Mouse (Mus musculus) gonadal fat pad, adult 2 months (tissue): ENCODE results near the gene Pdcd2l. TPM values are rescaled to one million over a fixed set of nuclear protein-coding genes. Genes with fewer than 3 reads are reported as not detected.

Source experiments
- DNase-seq: peaks from one replicate; pipeline ENCODE4 v3.0.0-alpha.2; 2012; ENCODE audit warnings: low read depth
- polyA plus RNA-seq: library from polyadenylated mRNA; depleted of rRNA; stranded (reverse); fragments of >200 nt; gene quantifications from 2 replicates; pipeline ENCODE4 v1.2.3, GENCODE M21; 2012; rRNA removed

Gene Pdcd2l
- polyA plus RNA-seq: 23.9 and 29.4 TPM in 2 replicates

DNA sequence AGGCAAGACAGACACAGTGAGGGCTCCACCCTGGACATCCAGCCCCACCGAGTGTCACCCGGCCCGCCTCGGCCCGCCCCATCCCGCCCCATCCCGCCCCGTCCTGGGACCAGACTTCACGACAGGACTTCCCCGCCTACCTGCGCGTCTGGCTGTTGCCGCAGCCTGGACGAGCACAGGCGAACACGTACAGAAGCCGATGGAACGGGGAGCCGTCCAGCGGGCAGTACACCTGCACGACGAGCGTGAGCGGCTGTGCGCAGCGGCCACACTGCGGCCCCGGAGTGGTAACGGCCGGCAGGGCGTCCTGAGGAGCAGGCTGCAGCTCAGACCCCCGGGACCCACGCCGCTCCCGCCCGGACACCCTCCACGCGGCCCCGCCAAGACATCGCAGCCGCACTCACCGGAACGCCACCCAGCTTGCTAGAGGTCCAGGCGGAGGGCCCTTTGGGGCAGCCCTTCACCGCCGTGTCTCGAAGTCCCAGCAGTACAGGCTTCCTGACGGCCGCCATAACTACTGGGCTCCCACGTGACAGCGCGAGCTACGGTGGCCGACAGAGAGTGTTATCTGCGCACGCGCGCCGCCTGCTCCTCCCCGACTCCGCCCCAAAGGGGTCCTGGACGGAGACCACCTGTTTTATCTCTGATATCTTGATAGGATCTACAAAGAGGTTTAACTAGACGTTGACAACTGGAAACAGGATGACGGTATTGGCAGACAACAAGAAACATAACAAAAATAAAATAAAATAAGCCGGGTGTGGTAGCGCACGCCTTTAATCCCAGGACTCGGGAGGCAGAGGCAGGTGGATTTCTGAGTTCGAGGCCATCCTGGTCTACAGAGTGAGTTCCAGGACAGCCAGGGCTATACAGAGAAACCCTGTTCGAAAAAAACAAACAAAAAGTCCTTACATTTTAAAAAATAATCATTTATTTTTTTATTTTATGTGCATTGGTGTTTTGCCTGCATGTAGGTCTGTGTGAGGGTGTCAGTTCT, at the start of gene Pdcd2l:
TSS of gene Pdcd2l (minus strand) at position 530 of the 997 bp plus-strand sequence.
- no peak for DNase-seq

DNA sequence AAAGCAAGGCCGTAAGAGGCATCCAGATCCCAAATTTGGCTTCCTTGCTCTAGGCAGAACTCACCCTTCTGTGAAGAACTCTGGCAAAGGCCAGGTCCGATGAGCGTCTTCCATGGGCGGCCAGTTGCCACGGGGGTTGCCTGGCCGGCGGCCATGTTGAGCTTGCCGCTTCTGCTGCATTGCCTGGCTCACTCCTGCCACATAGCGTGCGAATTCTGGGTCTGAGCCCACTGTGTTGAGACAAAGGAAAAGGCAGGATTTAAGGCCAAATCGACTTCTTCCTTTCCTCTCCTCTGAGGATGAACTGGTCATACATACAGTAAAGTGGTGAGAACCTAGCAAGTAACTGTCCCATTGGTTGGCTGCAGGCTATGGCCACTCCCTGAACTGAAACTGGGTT, 45.7 kb upstream of the Pdcd2l start:
- no peak for DNase-seq

DNA sequence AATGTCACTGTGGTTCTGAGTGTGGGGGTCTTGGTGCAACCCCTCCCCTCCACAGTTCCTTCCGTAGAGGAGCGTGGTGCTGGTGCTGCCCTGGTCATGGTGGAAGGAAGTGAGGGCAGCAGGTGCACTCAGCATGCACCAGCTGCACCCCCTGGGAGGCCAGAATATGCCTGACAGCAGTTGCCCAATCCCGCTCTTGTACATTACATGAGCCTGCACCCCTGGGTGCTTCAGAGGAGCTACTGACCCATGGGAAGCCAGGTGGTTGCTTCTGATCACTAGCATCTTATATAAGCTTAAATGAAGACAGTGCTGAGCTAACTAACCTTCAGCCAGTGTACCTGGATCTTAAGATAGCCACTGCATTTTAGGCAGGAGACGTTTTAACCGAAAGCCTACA, 41.6 kb upstream of the Pdcd2l start:
- no peak for DNase-seq

DNA sequence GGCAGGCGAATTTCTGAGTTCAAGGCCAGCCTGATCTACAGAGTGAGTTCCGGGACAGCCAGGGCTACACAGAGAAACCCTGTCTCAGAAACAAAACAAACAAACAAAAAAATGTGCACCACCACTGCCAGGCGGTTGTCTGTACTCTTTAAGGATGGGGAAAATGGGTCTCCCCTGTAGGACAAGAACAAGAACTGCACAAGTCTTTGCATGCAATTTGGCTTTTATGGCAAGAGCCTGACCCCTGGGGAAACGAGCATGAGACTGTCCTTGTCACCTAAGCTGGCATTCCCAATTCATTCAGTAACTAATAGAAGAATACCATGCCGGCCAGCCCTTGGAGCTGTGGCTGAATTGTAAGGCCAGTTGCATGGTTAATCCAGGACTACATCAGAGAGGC, 39.1 kb upstream of the Pdcd2l start:
- DNase-seq: no peak

DNA sequence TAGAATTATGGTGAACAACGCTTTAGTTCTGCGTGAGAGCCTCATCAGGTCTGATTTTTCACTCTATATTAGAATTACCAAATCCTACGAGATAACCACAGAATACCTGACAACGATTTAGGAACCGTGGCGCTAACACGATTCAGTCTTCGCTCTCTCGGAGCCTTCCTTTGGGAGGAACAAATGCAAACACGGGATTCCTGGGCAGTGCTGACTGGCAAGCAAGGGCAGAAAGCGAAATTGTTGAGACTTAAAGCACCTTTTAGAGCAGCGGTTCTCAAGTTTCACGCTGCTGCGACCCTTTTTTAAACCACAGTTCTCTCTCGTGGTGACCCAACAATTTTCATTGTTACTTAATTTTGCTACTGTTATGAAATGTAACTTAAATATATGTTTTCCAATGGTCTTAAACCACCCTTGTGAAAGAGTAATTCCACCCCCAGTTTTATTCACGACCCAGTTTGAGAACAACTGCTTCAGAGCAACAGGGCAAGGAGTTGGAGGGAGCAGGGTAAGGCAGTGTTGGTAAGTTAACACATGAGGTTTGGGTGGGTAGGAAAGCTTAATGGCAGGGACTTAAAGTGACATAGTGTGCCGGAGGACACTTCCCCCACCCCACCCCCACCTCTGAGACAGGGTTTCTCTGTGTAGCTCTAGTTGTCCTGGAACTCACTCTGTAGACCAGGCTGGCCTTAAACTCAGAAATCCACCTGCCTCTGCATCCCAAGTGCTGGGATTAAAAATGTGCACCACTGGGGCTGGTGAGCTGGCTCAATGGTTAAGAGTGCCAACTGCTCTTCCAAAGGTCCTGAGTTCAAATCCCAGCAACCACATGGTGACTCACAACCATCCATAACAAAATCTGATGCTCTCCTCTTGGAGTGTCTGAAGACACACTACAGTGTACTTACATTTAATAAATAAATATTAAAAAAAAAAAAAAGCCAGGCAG, 38.4 kb upstream of the Pdcd2l start:
- DNase-seq: peak; percentile 14

DNA sequence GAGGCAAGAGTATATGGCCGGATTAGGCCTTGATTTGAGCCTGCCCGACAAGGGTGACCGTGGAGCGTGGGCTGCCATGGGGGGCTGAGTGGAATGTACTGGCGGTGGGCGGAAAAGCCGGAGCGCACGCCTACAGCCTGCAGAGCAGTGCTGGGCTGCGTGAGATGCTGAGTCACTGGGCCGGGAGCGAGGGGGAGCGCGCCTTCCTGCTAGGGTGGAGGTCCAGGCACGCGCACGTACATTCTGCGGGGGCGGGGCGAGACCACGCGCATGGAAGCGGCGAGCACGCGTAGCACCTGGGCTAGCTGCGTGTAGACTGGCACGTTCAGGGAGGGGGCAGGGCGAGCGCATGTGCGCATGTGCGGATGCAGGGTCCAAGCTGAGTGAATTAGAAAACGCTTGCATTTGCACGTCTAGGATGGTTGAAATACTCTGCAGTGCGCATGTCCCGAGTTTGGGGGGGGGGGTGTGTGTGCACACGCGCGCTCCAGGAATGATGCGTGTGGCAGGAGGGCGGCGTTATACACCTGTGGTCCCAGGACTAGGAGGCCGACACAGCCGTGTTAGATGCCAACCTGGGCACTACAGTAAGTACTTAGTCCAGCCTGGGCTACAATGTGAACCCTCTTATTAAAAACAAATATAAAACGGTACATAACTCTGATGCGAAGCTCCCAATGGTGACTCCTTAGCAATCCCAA, 37.6 kb upstream of the Pdcd2l start:
- DNase-seq: peak; percentile 81

DNA sequence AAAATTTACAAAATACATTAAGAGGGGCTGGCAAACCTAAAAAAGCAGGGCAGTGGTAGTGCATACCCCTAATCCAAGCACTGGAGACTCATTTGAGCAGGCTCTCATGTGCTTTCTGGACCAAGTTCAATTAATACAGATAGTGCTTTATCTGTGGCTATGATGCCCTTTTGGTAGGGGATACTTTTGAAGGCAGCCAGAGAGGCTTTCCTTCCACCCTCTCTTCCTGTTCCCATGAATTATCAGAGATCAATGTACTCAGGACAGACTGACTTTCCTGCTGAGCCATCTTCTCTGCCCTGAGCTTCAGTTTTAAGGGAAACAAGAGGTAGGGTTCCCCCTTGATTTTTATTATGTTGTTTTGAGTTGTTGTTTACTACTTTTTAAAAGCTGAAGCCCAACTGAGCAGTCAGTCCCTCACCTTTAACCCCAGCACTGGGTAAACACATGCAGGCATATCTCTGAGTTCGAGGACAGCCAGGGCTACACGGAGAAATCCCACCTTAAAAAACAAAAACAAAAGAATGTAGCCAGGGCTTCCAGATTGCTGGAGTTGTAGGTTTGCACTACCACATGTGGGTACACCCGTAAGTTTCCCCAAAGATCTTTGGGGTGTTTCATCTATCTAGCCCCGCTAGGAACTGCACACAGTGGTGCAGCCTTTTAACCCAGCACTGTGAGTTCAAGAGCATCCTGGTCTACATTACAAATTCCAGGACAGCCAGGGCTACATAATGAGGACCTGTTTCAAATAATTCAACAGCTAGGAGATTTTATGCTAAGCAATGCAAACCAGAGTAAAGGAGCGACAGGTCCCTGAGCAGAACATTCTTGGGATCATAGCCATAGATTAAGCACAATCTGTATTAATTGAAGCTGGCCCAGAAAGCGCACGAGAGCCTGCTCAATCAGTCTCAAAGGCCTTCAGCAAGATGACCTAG, 36.6 kb upstream of the Pdcd2l start:
- no peak for DNase-seq

DNA sequence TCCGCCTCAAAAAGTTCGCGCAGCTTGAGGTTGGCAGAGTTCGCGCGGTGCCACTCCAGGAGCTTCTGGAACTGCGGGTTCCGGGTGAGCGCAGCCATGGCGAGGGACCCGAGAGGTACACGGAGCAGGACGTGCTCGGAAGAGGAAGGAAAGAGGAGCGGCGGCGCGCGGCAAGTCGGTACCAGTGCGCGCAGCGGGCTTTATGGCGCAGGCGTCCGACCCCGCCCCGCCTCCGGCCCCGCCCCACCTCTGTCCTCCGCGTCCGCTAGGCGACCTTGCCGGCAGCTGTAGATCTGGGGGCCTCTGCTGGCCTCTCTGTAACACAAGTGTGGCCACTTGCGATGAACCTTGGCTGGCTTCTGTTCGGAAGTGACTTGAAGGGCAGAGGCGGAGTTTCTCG, 33.7 kb upstream of the Pdcd2l start, which contains the start of gene Gpi1:
TSS of gene Gpi1 (minus strand) at position 221 of the 400 bp plus-strand sequence.
- DNase-seq: peak; percentile 27

DNA sequence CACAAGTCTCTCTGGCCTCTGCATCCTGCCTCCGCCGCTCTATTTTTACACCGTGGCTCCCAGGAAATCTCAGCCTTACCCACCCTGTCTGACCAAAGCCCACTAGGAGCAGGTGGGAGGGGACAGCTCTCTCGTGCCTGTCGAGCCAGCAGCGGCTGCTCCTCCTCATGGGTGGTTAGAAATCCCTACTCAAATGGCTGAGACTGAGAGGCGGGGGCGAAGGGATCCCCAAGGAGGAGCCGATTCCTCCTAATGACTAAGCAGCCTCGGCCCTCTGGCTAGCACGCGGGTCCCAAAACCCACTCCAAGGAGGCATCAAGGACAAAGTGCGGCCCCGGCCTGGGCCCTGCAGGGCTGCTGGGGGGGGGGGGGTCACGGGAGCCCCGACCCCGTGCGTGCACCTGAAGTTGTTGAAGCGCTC, 33.2 kb upstream of the Pdcd2l start:
- no peak for DNase-seq

DNA sequence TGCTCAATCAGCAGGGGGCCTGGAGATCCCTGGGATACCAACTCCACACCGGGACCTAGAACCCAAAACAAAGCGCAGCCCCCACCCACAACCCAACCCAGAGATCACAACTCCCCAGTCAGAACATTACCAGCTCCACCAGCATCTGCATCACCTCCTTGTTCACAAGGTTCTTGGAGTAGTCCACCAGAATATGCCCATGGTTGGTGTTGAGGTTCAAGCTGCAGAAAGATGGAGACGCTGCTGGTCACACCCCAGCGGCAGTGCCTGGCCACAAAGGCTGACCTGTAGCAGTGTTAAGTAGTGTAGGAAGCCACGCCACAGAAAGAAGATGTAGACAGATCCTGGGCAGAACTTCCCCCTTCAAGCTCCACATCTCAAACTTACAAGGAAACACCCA, 32.7 kb upstream of the Pdcd2l start:
- DNase-seq: no peak

DNA sequence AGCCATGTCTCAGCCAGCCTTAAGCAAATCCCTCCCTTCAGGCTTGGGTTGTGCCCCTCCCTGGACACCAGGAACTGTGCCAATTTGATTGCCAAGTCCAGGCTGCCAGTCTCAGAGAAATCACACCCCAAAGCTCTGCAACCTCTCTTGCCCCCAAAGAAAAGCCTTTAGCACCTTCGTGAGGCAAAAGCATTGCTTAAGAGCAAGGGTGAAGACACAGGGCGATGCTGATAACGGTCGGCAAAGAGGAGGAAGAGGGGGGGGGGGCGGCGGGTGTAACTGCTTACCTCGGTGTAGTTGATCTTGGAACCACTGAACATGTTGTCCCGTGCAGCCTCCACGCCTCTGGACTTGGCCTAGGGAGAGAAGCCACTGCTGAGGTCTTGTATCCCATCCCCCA, 32.2 kb upstream of the Pdcd2l start:
- no peak for DNase-seq

DNA sequence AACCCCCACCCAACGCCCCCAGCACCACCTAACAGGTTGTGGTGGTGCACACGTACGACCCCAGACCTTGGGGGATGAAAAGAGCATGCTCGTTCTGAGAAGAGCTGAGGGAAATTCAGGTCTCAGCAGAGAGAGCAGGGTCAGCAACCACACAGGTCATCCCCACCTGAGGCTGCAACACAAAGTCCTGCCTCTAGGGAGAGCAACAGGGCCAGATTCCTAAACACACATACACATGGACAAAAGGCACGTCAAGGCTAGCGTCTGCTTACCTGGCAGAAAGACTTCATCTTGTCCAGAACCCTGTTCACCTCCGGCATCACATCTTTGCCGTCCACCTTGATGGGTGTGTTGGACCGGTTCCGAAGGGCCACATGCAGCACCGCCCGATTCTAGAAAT, 30.4 kb upstream of the Pdcd2l start:
- DNase-seq: no peak

DNA sequence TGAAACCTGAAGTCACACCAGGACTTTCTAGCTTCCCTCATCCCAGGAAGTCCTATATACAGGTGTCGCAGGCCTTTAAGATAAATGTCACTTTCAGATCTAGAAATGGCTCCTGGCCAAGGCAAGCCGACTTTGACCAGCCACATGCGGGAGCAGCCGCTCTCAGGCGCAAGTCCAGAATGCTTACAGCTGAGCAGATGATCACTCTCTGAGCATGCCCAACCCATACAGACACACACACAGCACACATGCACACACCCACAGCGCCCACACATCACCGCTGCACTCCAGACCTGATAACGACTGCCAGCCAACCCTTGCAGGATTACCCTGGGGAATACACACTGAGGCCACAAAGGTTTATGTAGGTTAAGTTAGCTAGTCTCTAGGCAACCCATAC, 29.6 kb upstream of the Pdcd2l start:
- no peak for DNase-seq

DNA sequence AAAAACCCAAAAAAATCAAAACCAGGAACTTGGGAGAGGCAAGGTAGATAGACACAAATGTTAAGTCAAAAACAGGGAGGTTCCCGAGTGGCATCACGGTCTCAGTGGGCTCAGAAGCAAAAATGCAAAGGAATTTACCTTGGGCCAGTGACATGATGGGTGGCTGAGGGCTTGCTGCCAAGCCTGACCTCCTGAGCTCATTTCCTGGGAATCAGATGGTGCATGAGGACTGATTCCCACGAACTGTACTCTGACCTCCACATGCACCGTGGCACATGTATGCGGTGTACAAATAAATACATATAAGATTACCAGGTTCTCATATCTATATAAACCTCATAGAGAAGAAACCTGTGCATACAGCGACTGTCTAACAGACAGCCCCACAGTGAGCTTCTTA, 27.8 kb upstream of the Pdcd2l start:
- DNase-seq: no peak

DNA sequence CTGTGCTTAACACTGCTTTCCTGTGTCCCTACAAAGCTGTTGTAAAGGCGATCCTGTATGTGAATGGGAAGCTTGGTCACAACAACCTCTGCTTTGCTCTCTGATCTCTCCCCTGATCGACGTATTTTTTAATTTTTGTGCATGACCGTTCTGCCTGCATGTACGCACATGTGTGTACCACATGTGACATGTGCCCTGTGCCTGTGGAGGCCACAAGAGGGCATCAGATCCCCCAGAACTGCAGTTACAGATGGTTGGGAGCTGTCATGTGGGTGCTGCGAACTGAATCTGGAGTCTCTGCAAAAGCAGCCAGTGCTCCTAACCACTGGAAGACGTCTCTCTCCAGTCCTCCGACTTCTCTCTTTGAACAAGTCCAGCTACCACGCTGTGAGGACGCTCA, 25.9 kb upstream of the Pdcd2l start:
- DNase-seq: no peak

DNA sequence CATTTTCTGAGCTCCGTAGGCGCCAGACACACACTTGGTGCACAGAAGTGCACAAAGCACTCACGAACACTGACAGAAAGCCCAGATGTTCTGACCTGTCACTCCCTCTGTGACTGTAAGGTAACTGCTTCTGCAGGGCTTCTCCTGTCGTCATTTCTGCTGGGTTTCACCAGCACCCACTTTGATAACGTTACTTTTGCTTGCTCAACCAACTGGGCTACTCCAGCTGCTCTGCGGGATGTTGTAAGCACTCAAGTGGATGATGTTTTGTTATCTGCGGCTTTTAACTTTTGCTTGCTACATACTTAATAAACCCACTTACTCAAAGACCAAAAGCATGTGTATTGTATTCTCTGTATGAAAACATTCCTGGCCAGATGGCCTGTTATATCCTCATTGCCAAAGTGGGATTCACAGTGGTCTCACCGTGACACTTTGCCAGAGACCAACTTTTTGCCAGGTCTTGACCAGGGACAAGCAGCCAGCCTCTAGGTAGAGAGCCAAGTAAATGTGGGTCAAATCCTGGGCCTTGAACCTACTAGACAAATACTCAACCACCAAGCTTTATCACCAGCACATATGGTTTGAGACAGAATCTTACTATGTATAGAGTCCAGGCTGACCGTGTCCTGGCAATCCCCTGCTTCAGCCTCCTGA, 25.3 kb upstream of the Pdcd2l start:
- no peak for DNase-seq

DNA sequence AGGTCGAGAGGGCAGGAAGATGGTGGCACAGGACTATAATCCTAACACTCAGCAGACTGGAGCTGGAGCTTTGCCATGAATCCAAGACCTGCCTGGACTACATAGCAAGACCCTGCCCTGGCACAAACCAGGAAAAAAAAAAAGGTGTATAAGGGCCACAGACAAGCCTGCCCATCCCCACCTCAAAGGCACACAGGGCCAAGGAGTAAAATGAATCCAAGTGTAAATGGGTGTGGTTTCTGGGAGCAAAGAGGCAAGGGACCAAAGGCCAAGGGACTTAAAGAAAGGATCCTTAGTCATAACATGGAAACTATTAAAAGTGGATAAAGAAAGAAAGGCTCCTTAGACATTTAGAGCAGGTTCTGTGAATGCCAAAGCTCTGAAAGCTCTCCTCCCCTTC, 22.0 kb upstream of the Pdcd2l start:
- DNase-seq: no peak

DNA sequence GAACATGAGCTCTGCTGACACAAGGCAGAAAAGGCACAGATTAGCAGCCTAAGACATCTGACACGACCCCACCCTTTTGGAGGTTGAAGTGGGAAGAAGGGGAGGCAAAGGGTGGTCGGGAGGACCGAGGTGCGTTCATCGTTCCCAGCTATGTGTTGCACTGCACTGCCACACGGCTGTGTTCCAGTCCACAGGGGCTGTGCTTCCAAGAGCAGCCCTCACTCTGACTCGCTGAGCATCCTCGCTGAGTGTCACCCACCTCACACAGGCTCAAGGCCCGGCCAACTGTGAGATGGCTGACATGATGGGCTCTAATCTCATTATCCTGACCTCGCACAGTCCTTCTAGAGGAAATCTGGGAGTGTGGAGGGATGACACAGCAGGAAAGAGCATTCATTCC, 20.0 kb upstream of the Pdcd2l start:
- DNase-seq: no peak

DNA sequence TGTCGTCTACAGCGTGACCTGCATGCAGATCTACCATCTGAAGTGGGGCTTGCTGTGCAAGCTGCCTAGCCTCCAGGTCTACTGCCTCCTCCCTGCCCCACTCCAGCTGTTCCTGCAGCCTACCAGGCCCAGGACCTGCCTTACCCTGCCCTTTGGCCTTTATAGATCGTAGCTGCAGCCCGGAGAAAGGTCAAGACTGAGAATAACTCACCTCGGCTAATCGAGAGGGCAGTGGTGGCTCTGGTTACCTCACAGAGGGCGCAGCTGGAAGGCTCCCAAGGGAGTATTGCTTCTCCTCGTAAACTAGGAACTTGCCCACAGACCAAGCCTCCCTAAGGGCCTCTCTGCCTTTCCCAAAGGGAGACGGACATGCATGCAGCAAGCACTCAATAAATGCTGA, 19.0 kb upstream of the Pdcd2l start:
- no peak for DNase-seq

DNA sequence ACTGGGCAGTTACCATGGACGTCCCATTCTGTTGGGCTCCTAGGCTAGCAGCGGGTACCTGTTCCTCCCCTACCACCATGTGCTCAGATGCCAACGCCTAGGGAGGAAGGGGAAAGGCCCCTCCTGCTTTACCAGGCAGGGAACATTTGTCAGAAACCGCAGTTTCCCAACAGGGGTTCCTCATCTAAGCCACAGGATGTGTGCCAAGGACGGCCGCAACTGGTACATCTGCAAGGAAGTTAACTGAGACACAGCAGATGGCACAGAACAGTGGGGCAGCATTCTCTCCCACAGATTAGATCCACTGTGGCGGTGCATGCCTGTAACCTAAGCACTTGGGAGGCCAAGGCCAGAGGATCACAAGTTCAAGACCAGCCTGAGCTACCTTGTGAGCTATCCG, 18.2 kb upstream of the Pdcd2l start:
- DNase-seq: no peak
